Mouse (Mus musculus): ENCODE results near the gene Ptov1. TPM values are rescaled to one million over a fixed set of nuclear protein-coding genes. Genes with fewer than 3 reads are reported as not detected.
"Not testable (repeated sequence)": the region's sequence is repeated elsewhere in the genome, so short reads cannot be mapped to it uniquely, and the experiment has no call there.

Gene Ptov1
- total RNA-seq, 2 experiments from 2014 or later: 8.1 to 12.1 TPM

DNA sequence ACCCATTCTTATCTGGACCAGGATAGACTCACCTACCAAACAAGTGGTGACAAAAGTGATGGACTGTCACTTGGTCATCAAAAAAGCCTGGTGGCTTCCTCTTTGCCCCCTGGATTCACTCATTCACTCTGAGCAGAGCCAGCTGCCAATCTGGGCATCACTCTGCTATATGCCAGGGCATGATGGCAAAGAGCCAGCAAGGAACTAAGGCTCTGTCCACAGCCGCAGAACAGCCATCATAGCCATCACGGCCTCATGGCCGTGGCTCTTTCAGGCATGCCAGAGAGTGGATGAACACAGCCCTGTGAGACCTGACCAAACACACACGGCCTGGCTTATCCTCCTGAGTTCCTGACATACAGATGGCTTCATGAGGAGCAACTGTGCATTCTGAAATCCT is 21.1 kb upstream of the Ptov1 start:
- ATAC-seq (replicated peaks; ENCODE audit: low FRiP score, poor library complexity, severe bottlenecking): no peak

DNA sequence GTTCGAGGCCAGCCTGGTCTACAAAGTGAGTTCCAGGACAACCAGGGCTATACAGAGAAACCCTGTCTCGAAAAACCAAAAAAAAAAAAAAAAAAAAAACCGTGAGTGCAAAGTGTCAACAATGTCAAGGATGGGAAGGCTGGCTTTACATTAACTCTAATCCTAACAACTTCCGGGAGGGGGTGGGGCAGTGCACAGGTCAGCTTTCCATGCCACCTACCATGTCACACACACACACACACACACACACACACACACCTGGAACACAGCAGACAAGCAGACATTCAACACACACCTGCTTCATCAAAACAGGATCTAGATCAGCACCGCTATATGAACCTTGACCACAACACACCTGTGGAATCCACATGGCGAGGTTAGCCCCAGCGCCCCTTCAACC is 20.6 kb upstream of the Ptov1 start:
- ATAC-seq (replicated peaks; ENCODE audit: low FRiP score, poor library complexity, severe bottlenecking): no peak

DNA sequence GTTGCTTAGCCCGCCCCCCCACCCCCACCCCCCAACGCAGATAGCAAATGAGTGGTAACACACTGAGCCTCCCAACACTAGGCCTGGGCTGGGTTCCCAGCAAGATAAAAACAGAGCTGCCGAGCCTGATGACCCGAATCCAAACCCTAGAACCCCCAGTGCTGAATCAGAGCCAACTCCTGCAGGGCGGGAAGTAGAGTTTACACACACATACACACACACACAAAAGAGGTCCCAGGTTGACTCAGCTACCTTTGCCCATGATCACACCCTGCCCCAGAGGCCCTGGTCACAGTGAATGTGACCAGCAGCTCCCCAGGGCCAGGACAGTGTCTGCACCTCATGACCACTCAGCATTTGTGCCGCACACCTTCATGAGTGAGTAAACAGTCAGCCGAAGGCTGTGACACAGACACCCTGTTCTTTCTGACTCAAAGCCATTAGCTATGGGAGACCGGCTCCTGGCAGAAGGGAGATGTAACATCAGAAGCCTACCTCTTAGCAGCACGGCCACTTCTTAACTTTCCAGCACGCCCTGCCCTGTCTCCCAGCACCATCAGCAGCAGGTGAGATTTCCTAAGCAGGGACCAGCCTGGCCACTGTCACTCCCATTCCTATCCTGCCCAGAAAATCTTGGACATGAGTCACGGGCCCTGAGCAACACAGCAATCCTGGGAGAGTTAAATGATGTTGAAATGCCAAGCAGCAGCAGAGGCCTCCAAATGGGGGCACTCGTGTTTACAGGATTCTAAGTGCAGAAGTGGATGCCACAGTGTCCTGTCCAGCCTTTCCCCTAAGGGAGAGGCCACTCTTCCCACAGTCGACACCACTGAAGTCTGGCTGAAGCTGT is 18.9 kb upstream of the Ptov1 start:
- ATAC-seq (replicated peaks; ENCODE audit: low FRiP score, poor library complexity, severe bottlenecking): no peak

DNA sequence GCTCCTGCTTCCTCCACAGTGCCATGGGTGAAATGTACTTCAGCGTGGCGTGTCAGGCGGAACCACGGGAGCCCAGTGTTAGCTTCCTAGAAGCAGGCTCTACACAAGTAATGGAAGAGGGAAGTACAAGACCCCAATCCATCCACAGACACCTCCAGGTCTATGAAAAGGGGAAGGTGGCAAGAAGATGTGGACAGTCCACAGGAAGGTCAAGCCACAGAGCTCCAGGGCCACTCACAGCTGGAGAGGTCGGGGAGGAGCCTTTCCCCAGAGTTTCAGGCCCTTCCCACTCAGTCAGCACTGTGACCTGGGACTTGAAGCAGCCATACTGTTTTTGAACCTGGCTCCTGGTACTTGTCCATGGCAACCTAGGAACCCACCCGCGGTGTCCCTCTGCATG is 17.4 kb upstream of the Ptov1 start:
- no peak for ATAC-seq (replicated peaks; ENCODE audit: low FRiP score, poor library complexity, severe bottlenecking)

DNA sequence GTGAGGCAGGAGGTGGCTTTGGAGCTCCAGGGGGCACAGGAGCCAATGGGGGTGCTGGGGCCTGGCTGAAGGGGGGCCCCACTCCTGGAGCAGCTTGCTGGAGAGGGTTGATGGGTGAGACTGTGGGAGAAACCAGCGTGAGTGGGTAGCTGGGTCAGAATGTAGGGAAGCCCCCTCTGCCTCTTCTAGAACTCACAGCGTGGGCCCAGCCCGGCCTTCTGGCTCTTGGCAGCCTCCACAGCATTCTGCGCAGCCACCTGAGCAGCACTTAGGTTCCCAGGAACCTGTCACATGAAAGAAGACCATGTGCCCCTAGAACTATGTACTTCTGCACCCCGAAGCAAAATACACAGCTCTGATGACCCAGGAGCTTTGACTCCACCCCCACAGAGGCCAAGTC is 15.0 kb upstream of the Ptov1 start:
- ATAC-seq (replicated peaks; ENCODE audit: low FRiP score, poor library complexity, severe bottlenecking): no peak

DNA sequence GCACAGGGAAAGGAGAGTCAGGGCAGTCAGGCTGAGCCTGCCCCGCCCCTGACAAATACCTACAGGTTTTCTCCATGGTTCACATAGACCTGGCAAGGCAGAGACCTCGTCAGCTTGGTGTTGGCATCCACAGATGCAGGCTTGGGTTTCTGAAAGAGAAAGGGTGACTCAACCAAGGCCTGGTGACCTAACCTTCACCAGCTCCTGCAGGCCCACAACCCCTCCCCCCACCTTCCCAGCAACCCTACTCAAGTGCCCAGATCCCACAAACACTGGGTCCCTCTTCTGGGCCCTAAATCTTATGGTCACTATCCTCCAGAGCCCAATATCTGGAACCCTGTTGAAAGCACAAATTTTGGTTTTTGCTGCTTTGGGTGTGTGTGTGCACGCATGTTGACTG is 13.4 kb upstream of the Ptov1 start:
- no peak for ATAC-seq (replicated peaks; ENCODE audit: low FRiP score, poor library complexity, severe bottlenecking)

DNA sequence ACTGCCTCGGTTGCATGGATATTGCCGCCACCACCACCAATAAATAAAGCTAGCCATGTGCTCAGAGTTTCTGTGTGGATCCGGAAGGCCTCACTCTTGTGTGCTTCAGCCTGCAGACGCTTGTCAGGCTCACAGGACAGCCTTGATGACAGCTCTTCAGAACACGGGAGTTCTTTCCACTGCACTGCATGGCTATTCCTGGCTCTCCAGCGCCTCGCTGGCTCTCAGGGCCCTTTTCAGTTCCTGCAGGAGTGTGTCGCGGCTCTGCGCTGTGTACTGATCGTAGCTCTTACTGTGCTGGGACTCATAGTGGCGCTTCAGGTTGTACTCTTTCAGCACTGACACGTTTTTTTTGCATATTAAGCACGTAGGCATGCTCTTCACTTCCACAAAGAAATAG is 8.2 kb upstream of the Ptov1 start:
- ATAC-seq (replicated peaks; ENCODE audit: low FRiP score, poor library complexity, severe bottlenecking): no peak

DNA sequence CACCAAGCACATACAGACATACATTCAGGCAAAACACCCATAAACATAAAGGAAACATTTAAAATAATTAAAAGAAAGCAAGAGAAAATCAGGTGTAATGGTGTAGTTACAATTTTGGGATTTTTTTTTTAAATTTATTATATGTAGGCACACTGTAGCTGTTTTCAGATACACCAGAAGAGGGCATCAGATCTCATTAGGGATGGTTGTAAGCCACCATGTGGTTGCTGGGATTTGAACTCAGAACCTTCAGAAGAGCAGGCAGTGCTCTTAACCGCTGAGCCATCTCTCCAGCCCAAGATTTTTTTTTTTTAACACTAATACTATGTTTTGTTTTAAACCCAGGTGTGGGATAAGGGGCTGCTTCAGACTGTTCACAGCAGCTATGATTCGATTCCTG is 2.2 kb upstream of the Ptov1 start:
- ATAC-seq (replicated peaks; ENCODE audit: low FRiP score, poor library complexity, severe bottlenecking): not testable (repeated sequence)

DNA sequence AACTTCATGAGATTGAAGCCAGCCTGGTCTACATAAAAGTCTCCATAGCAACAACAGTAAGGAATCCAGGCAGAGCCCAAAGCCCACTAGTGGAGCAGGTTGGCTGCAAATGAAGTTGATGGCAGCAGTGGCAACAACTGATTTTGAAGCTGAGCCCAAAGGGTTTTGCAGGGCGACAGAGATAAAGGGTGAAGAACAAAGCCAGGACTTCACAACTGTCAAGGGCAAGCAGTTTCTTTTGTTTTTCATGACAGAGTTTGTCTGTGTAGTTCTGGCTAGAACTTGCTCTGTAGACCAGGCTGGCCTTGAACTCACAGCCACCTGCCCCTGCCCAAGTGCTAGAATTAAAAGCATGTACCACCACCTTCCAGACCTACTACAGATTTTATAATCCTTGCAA is 1.6 kb upstream of the Ptov1 start:
- ATAC-seq (replicated peaks; ENCODE audit: low FRiP score, poor library complexity, severe bottlenecking): no peak

DNA sequence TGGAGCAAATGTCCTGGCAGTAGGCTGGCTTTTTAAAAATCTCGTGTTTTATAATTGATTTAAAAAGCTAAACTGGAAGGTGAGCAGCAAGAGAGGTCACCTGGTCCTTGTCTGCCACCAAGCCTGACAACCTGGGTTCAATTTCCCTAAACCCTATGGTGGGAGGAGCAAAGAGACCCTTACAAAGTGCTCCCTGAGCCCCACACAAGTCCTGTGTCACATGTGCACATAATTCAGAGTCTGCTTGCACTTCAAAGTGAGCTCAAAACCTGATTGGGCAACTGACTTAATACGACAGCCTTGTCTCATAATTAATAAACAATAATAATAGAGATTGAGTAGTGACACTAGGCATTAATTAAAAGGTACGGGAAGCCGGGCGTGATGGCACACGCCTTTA is 1.0 kb upstream of the Ptov1 start:
- no peak for ATAC-seq (replicated peaks; ENCODE audit: low FRiP score, poor library complexity, severe bottlenecking)

DNA sequence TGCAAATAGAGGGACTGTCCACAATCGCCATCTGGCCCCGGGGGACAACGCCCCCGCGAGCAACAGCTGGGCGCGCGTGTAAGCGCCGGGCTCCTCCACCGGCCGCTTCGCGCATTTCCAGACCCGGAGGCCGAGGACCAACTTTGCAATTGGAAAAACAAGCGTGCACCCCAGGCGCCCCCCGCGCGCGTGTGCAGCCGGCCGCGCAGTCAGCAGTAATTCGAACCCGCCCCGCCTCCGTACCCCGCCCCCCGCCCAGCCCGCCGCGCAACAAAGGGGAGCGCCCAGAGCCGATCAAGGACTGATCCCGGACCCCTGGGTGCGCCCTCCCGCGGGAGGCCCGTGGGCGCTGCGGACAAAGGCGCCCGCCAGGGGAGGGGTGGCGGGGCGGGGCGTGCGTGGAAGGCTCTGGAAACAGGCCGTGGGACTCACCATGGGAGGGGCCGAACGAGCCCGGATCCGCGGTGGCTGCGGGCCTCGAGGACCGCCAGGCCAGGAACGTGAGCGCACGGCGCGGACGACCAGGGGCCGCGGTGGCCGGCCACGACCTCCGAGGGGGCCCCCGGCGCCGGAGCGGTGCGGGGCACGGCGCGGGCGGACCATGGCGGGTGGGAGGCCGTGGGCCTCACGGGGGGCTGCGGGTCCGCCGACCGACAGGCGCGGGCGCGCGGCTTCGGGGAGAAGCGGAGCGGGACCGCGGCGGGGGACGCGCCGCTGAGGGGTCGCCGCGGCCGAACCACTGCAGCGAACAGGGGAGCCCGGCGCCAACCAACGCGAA is 480 bp downstream of the Ptov1 start:
- ATAC-seq (replicated peaks; ENCODE audit: low FRiP score, poor library complexity, severe bottlenecking): no peak

DNA sequence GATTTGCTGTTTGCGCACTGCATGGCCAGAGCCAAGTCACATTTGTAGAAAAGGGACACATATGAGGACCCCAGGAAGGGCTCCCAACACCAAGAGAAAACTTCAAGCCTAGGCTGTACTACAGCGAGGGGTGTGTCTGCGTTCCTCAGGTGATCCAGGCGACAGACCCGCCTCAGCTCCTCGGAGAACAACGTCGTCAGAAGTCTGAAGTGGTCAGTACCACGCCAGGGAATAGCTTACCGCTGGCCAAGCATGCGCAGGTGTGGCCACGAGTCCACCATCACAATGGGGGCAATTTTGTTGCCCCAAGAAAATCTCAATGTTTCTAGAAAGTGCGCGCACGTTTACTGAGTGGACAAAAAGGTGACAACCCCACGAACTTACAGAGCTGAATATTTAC is 1.1 kb downstream of the Ptov1 start:
- ATAC-seq (replicated peaks; ENCODE audit: low FRiP score, poor library complexity, severe bottlenecking): no peak

DNA sequence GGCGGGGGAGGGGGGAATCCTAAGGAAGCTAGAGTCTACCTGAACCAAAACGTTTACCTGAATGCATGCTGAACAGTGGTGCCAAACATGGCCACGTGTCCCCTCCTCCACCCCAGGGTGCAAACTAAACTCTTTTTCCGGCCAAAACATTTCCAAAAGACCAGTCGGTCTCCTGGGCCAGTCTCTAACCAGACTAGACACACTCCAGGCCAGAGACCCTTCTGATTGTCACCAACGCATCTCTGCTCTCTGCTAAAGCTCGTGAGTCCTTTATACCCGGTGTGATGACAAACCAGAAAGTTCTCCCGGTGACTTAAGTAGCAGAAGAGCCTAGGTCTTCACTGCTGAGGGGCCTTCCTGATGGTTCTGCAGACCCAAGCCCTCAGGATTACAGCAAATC is 1.8 kb downstream of the Ptov1 start:
- ATAC-seq (replicated peaks; ENCODE audit: low FRiP score, poor library complexity, severe bottlenecking): no peak

DNA sequence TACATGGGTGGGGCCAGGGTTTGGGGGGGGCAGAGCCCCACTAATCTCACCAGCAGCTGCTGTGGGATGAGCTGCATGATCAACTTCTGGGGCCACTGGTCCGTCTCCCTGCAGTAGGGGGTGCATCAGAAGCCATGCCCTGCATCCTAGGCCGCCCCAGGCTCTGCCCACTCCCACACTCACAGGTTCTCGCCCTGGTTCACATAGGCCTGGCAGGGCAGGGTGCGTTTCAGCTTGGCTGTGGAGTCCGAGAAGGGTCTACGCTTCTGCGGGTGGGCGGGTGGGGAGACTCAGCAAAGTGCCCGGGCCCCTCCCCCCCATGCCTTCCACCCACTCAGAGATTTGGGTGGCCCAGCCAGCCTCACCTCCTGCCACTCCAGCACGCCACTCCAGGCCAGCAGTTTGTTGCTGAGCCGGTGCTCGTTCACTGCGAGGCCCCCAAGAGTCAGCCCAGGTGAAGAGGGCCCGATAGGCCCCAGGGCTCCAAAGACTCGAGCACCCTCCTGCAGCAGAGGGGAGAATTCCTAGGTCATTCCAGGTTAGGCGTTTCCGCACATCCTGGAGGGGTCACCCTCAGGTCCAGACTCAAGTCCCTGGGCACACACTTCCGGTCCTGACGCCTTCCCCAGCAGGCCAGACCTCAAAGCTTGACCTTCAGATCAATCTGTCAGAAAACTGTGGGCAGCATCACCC is 2.4 kb downstream of the Ptov1 start:
- no peak for ATAC-seq (replicated peaks; ENCODE audit: low FRiP score, poor library complexity, severe bottlenecking)

DNA sequence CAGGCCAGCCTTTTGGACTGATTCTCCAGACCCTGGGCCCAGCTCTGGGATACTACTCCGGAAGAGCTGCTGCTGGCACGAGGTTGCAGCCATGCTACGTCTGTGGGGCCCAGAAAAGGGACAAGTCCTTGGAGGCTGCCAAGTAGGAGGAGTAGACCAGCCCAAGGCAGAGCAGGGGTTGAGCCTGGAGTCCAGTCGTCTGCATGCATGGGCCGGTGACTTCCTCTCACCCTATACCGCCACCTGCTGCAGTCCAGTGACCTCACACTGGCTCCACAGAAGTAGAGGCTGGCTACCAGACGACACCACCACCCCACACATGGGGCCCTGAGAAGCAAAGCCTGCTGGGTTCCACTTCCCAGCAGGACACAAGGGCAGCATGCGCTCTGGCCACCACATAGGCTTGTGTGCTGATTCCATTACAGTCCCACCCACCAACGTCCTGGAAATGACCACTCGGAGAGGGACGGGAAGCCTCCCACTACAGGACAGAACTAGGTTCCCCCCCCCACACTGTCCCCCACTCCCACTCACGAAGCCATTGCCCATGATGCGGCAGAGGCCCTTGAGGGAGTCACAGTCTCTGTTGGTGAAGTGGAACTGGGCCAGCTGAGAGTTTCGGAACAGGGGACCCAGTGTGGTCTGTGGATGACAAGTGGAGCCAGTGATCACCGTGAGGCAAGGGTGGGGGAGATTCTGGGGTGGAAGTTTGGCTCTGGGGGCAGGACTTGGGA is 3.1 kb downstream of the Ptov1 start:
- ATAC-seq (replicated peaks; ENCODE audit: low FRiP score, poor library complexity, severe bottlenecking): no peak

DNA sequence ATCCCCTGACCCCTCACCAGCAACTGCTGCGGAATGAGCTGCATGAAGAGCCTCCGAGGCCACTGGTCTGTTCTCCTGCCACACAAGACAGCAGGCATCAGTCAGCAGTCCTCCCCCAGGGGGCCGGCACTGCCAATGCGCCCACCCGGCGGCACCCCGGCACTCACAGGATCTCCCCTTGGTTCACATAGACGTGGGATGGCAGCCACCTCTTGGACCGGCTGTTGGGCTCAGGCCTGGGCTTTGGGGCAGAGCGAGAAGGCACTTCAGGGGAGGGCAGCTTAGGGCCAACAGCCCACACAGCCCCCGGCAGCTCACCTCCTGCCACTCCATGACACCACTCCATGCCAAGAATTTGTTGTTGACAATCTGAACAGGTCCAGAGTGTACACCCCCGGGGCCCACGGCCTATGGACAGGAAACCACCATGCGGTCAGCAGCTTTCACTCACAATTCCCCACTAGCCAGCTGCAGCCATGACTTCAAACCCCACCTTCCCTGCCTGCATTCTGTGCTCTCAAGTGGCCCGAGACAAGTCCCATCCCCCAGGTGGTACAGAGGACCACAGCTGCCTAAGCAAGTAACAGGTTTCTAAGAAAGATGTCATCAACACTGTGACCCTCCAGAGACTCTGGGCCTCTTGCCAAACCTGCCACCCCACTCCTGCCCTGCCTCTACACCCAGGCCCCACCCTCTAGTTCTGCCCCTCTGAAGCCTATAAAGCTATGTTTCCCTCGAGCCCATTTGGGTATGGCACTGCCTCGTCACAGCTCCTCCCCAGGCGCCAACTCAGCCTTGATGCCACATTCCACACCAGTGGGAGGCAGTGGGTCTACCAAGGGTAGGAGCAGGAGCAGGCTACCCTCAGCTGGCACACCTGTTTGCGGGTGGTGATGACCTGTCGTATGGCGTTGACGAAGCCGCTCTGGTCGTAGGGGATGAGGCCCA is 4.7 kb downstream of the Ptov1 start:
- ATAC-seq (replicated peaks; ENCODE audit: low FRiP score, poor library complexity, severe bottlenecking): no peak

DNA sequence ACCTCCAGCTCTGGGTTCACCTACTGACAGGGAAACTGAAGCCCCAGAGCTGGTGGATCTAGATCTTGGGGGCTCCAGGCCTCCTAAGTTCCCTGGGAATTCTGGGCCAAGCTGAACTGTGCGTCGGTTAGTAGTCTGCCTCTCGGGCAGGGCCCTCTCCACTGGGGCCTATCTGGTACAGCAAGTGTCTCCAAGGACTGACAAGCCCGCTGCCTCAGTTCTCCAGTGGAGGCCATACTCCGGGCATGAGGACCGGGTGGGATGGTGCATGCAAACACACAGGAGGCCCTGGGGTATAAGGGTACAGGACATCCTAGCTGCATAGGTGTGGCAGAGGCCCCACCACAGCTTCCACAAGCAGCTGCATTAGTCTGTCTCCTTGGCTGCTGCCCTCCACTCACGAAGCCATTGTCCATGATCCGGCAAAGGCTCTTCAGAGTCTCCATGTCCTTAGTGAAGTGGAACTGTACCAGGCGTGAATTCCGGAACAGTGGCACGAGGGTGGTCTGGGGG is 5.5 kb downstream of the Ptov1 start:
- ATAC-seq (replicated peaks; ENCODE audit: low FRiP score, poor library complexity, severe bottlenecking): no peak

DNA sequence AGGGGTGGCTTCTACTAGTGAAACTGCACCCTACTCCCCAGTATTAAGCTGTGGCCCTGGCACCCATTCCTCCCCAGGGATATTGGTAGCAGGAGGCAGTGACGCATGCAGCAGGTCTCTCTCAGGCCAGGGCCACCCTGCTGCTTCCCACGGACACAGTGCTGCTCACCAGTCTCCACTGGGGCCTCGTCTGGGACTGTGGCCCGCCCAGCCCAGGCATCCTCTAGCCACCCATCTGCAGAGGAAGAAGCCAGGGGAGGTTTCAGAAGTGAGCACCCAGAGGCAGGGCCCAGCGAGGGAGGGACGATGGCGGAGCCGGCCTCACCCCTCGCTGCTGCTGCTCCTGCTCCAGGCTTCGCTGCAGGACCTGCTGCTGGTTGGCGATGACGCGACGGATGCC is 6.4 kb downstream of the Ptov1 start:
- no peak for ATAC-seq (replicated peaks; ENCODE audit: low FRiP score, poor library complexity, severe bottlenecking)

DNA sequence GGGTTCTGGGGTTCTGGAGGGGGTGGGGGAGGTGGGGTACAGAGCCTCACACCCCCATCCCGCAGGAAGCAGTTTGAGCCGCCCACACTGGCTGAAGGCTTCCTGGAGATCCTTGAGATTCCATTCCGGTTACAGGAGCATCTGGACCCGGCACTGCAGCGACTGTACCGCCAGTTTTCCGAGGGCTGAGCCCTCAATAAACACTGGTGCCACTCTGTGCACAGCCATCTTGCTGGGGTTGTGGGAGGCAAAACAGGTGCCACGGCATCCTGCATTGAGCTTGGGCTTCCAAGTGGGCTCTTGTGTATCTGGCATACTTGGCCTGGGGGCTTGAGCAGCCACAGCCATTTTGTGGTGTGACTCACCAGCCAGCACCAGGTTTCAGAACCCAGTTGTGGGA is 7.2 kb downstream of the Ptov1 start:
- no peak for ATAC-seq (replicated peaks; ENCODE audit: low FRiP score, poor library complexity, severe bottlenecking)

All from erythroblast, adult 5-6 weeks (primary cell).